Mouse (Mus musculus): ENCODE measurements around the gene Dpyd. TPM values are rescaled to one million over a fixed set of nuclear protein-coding genes. Genes with fewer than 3 reads are reported as not detected.

Gene Dpyd
- polyA plus RNA-seq, 1 experiment from 2014 or later, result 3.6 TPM

DNA sequence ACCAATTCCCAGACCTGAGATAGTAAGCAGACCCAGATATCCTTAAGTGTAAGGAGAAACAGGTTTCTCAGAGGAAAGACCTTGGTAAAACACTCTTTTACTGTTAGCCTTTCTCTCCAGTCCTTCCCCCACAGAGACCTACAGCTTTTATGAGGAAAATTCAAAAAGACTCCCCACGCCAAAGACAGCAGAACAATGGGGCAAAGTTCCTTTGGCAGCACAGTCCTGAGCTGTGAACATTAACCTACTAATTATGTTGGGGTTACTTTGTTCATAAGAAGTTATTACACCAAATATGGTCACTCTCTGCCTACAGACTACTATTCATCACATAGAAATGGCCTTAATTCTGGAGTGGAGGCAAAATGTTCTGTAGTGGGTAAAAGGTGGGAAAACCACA is 480.7 kb downstream of the Dpyd start:
- no peaks in the 10 kb centered on the region for H3K27me3 ChIP-seq (ENCODE audit: low read depth, poor library complexity, severe bottlenecking)
- no peak overlapping the region for H3K27ac ChIP-seq (replicated peaks)
- no peak for DNase-seq (ENCODE audit: low spot score)
- H3K36me3 ChIP-seq, result no peaks in the 10 kb centered on the region
- no peak overlapping the region for H3K4me3 ChIP-seq
- H3K4me1 ChIP-seq, result no peaks in the 10 kb centered on the region
- 85% methylated on average over 1 of the region's 1 CpGs for WGBS
- no peaks in the 10 kb centered on the region for H3K9me3 ChIP-seq (replicated peaks)

GRCm38 (mm10) chr3:119056144-119056543 is 494.2 kb downstream of the Dpyd start:
- DNase-seq (ENCODE audit: low spot score), result no peak
- Histone ChIP-seq H3K9me3 (replicated peaks) (no peaks in the 10 kb centered on the region), H3K4me1 (no peaks in the 10 kb centered on the region), H3K36me3 (no peaks in the 10 kb centered on the region), H3K27me3 (ENCODE audit: low read depth, poor library complexity, severe bottlenecking) (no peaks in the 10 kb centered on the region), H3K4me3 (no peak overlapping the region), H3K27ac (replicated peaks) (no peak overlapping the region)
- 86% methylated on average over 1 of the region's 1 CpGs for WGBS

GRCm38 (mm10) chr3:119063214-119063613 is 501.3 kb downstream of the Dpyd start:
- DNase-seq (ENCODE audit: low spot score), result no peak
- H3K27ac ChIP-seq (replicated peaks), result no peak overlapping the region
- 56% methylated on average over 4 of the region's 4 CpGs for WGBS
- H3K4me1 ChIP-seq, result peaks cover 6% of the 10 kb centered on the region; the same call in 1 of the 2 replicates
- H3K36me3 ChIP-seq, result no peaks in the 10 kb centered on the region
- H3K9me3 ChIP-seq (replicated peaks), result no peaks in the 10 kb centered on the region
- no peak overlapping the region for H3K4me3 ChIP-seq
- H3K27me3 ChIP-seq (ENCODE audit: low read depth, poor library complexity, severe bottlenecking), result no peaks in the 10 kb centered on the region

- Histone ChIP-seq H3K4me1 (peaks cover 6% of the 10 kb centered on the region; the same call in 1 of the 2 replicates), H3K27ac (replicated peaks) (no peak overlapping the region), H3K9me3 (replicated peaks) (no peaks in the 10 kb centered on the region), H3K4me3 (no peak overlapping the region), H3K36me3 (no peaks in the 10 kb centered on the region), H3K27me3 (ENCODE audit: low read depth, poor library complexity, severe bottlenecking) (no peaks in the 10 kb centered on the region)
- no peak for DNase-seq (ENCODE audit: low spot score)
- 36% methylated on average over 1 of the region's 1 CpGs for WGBS
Measured at GRCm38 (mm10) chr3:119063642-119064041, 501.7 kb downstream of the Dpyd start.

DNA sequence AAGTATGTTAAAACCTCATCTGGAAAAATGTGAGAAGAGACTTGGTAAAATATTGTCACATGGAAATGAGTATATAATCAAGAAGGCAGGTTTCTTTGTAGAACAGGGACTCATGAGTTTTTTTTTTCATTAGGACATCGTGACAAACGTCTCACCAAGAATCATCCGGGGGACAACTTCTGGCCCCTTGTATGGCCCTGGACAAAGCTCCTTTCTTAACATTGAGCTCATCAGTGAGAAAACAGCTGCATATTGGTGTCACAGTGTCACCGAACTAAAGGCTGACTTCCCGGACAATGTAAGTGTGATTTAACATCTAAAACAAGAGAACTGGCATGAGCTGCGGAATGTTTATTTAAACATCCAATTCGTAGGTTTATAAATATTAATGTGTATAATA is 502.8 kb downstream of the Dpyd start:
- 79% methylated on average over 7 of the region's 7 CpGs for WGBS
- Histone ChIP-seq H3K9me3 (replicated peaks) (no peaks in the 10 kb centered on the region), H3K4me3 (no peak overlapping the region), H3K27ac (replicated peaks) (no peak overlapping the region), H3K36me3 (no peaks in the 10 kb centered on the region), H3K4me1 (peaks cover 6% of the 10 kb centered on the region; the same call in 1 of the 2 replicates), H3K27me3 (ENCODE audit: low read depth, poor library complexity, severe bottlenecking) (no peaks in the 10 kb centered on the region)
- no peak for DNase-seq (ENCODE audit: low spot score)

GRCm38 (mm10) chr3:119067221-119067620 is 505.3 kb downstream of the Dpyd start:
- WGBS, result 89% methylated on average over 9 of the region's 9 CpGs
- DNase-seq (ENCODE audit: low spot score), result no peak
- no peaks in the 10 kb centered on the region for H3K36me3 ChIP-seq

GRCm38 (mm10) chr3:119086618-119087017 is 524.7 kb downstream of the Dpyd start:
- Histone ChIP-seq H3K9me3 (replicated peaks) (no peaks in the 10 kb centered on the region), H3K4me3 (no peak overlapping the region), H3K27me3 (ENCODE audit: low read depth, poor library complexity, severe bottlenecking) (no peaks in the 10 kb centered on the region), H3K36me3 (no peaks in the 10 kb centered on the region), H3K4me1 (no peaks in the 10 kb centered on the region), H3K27ac (replicated peaks) (no peak overlapping the region)
- WGBS, result 74% methylated on average over 1 of the region's 1 CpGs
- DNase-seq (ENCODE audit: low spot score), result no peak

More at GRCm38 (mm10) chr3:119067221-119067620, 505.3 kb downstream of the Dpyd start:
- Histone ChIP-seq H3K4me3 (no peak overlapping the region), H3K27me3 (ENCODE audit: low read depth, poor library complexity, severe bottlenecking) (no peaks in the 10 kb centered on the region), H3K4me1 (peaks cover 6% of the 10 kb centered on the region; the same call in 1 of the 2 replicates), H3K27ac (replicated peaks) (no peak overlapping the region), H3K9me3 (replicated peaks) (no peaks in the 10 kb centered on the region)

DNA sequence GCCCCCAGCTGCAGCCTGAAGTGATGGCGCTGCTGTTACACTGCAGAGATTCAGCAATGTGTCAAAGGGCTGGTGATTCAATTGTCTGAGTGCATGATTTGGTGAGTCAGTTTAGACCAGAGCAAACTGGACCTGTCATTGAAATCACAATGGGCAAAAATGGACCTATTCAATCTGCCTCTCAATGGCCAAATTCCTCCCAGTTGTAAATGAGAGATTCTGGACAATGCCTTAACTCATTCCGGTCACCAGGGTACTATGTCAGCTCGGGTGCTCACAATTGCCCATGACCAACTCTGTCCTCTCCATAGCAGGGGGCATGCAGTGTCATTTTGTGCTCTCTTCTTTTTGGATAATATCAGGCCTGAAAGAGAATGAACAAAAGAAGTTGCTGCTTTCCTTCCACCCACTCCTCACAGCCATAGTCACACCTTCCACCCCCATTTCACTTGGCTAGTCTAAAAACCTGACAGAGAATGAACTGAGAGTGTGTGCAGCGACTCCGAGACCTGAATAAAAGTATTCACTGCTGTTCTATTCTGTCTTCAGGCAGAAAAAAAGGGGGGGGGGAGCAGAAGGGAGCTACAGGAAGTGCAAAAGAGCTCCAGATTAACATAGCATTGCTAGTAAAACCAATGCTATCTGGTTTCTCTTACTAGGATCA is 533.4 kb downstream of the Dpyd start:
- no peak overlapping the region for H3K4me3 ChIP-seq
- H3K36me3 ChIP-seq, result no peaks in the 10 kb centered on the region
- DNase-seq (ENCODE audit: low spot score), result peak; percentile 55
- no peak overlapping the region for H3K27ac ChIP-seq (replicated peaks)
- H3K9me3 ChIP-seq (replicated peaks), result no peaks in the 10 kb centered on the region
- peaks cover 22% of the 10 kb centered on the region for H3K27me3 ChIP-seq (ENCODE audit: low read depth, poor library complexity, severe bottlenecking)
- WGBS, result 27% methylated on average over 5 of the region's 5 CpGs
- peaks cover 14% of the 10 kb centered on the region for H3K4me1 ChIP-seq

DNA sequence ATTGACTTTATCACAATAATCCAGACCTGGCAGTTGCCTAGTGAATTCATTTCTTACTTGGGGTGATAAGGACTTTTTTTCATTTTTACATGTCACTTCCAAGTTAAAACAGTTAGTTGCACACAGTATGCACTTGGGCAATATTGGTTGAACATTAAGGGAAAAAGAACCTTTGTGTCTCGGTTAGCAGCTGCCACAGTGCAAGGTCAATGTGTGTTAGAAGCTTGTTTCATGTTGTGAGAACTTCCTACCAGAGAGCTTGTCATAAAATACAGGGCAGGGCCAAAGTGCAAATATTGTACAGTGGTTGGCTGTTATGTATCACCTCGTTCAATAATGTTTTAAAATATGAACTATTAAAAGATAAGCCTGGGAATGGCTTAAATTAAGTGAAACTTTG is 564.1 kb downstream of the Dpyd start:
- H3K4me3 ChIP-seq, result no peak overlapping the region
- no peaks in the 10 kb centered on the region for H3K27me3 ChIP-seq (ENCODE audit: low read depth, poor library complexity, severe bottlenecking)
- 78% methylated on average over 2 of the region's 2 CpGs for WGBS
- no peaks in the 10 kb centered on the region for H3K4me1 ChIP-seq
- no peaks in the 10 kb centered on the region for H3K9me3 ChIP-seq (replicated peaks)
- DNase-seq (ENCODE audit: low spot score), result no peak
- no peaks in the 10 kb centered on the region for H3K36me3 ChIP-seq
- no peak overlapping the region for H3K27ac ChIP-seq (replicated peaks)

GRCm38 (mm10) chr3:119128076-119128475 is 566.1 kb downstream of the Dpyd start:
- 81% methylated on average over 1 of the region's 1 CpGs for WGBS
- no peak overlapping the region for H3K4me3 ChIP-seq
- H3K9me3 ChIP-seq (replicated peaks), result no peaks in the 10 kb centered on the region
- H3K27ac ChIP-seq (replicated peaks), result no peak overlapping the region
- no peaks in the 10 kb centered on the region for H3K4me1 ChIP-seq
- DNase-seq (ENCODE audit: low spot score), result no peak
- H3K27me3 ChIP-seq (ENCODE audit: low read depth, poor library complexity, severe bottlenecking), result no peaks in the 10 kb centered on the region
- H3K36me3 ChIP-seq, result no peaks in the 10 kb centered on the region

- no peaks in the 10 kb centered on the region for H3K27me3 ChIP-seq (ENCODE audit: low read depth, poor library complexity, severe bottlenecking)
- H3K4me3 ChIP-seq, result no peak overlapping the region
- no peaks in the 10 kb centered on the region for H3K36me3 ChIP-seq
- 0 out of 2 replicates have a peak, but pooled peaks cover 5% of the 10 kb centered on the region for H3K9me3 ChIP-seq (replicated peaks)
- 76% methylated on average over 5 of the region's 5 CpGs for WGBS
- H3K27ac ChIP-seq (replicated peaks), result no peak overlapping the region
- no peak for DNase-seq (ENCODE audit: low spot score)
- peaks cover 3% of the 10 kb centered on the region; the same call in 1 of the 2 replicates for H3K4me1 ChIP-seq
Measured at GRCm38 (mm10) chr3:119143034-119143433, 581.1 kb downstream of the Dpyd start.

- Histone ChIP-seq H3K4me1 (peaks cover 3% of the 10 kb centered on the region; the same call in 1 of the 2 replicates), H3K9me3 (replicated peaks) (0 out of 2 replicates have a peak, but pooled peaks cover 5% of the 10 kb centered on the region), H3K4me3 (no peak overlapping the region), H3K36me3 (no peaks in the 10 kb centered on the region), H3K27me3 (ENCODE audit: low read depth, poor library complexity, severe bottlenecking) (no peaks in the 10 kb centered on the region), H3K27ac (replicated peaks) (no peak overlapping the region)
- DNase-seq (ENCODE audit: low spot score), result no peak
- WGBS, result 100% methylated on average over 1 of the region's 1 CpGs
Measured at GRCm38 (mm10) chr3:119144788-119145187, 582.9 kb downstream of the Dpyd start.

- Histone ChIP-seq H3K27me3 (ENCODE audit: low read depth, poor library complexity, severe bottlenecking) (peaks cover 25% of the 10 kb centered on the region), H3K4me1 (peaks cover 16% of the 10 kb centered on the region), H3K9me3 (replicated peaks) (no peaks in the 10 kb centered on the region), H3K36me3 (no peaks in the 10 kb centered on the region), H3K4me3 (peak overlapping the region; percentile 45), H3K27ac (replicated peaks) (peak overlapping the region; percentile 77)
- WGBS, result 18% methylated on average over 17 of the region's 17 CpGs
- peak; percentile 60 for DNase-seq (ENCODE audit: low spot score)
Measured at GRCm38 (mm10) chr3:119154604-119155444, 592.9 kb downstream of the Dpyd start.

All from midbrain, embryonic 10.5 days (tissue).